Mouse (Mus musculus) embryonic facial prominence, embryonic 13.5 days (tissue): ENCODE measurements around the gene Nfx1. TPM values are rescaled to one million over a fixed set of nuclear protein-coding genes. Genes with fewer than 3 reads are reported as not detected.

Experiments used
- ATAC-seq: fragments of 200-750 bp; cut with Nextera tagmentation; 2 replicates; pipeline ENCODE4 v1.8.0; 2017; ENCODE audit warnings: low read depth; ENCODE audit not compliant: insufficient number of reproducible peaks, insufficient read depth, low FRiP score, low TSS enrichment
- H3K27ac ChIP-seq: fragments of 300-500 bp; sonication (generic); 2 replicates; pipeline ENCODE4 v1.5.1; 2015; ENCODE audit warnings: moderate library complexity, mild to moderate bottlenecking, inconsistent platforms
- H3K27me3 ChIP-seq: fragments of 300-500 bp; sonication (generic); 2 replicates; pipeline ENCODE4 v1.6.1; 2015; ENCODE audit warnings: mild to moderate bottlenecking, inconsistent platforms
- H3K36me3 ChIP-seq: fragments of 300-500 bp; sonication (generic); 2 replicates; pipeline ENCODE4 v1.6.1; 2015; ENCODE audit warnings: mild to moderate bottlenecking, inconsistent platforms
- H3K4me1 ChIP-seq: fragments of 300-500 bp; sonication (generic); 2 replicates; pipeline ENCODE4 v1.6.1; 2015; ENCODE audit warnings: inconsistent platforms
- H3K4me2 ChIP-seq: fragments of 300-500 bp; sonication (generic); 2 replicates; pipeline ENCODE4 v1.6.1; 2015; ENCODE audit warnings: moderate library complexity, mild to moderate bottlenecking, inconsistent platforms
- H3K4me3 ChIP-seq: fragments of 300-500 bp; sonication (generic); 2 replicates; pipeline ENCODE4 v1.5.1; 2015; ENCODE audit warnings: mild to moderate bottlenecking, inconsistent platforms
- H3K9ac ChIP-seq: fragments of 300-500 bp; sonication (generic); 2 replicates; pipeline ENCODE4 v1.6.1; 2015; ENCODE audit warnings: mild to moderate bottlenecking, inconsistent platforms
- H3K9me3 ChIP-seq: fragments of 300-500 bp; sonication (generic); 2 replicates; pipeline ENCODE4 v1.6.1; 2016; ENCODE audit warnings: inconsistent platforms
- WGBS: fragments of 180-500 bp; shearing (Covaris S2); methylation state at CpG from one replicate; pipeline ENCODE4 v1.1.7; 2015; ENCODE audit warnings: mixed read lengths; 5-methylcytosine and 5-hydroxymethylcytosine counted together
- polyA plus RNA-seq: library from polyadenylated mRNA; unstranded; fragments of >200 nt; fragmentation: Nextera tagmentation; extraction: Ambion mirVana; gene quantifications from 2 replicates; pipeline ENCODE4 v1.2.1, GENCODE M21; 2015

Nfx1 gene
- polyA plus RNA-seq, 1 experiment from 2014 or later: 101 TPM

GRCm38 (mm10) chr4:41027872-41028271 is 57.2 kb downstream of the Nfx1 start:
- WGBS: 91% methylated on average over 3 of the region's 3 CpGs
- H3K9ac ChIP-seq: no peak overlapping the region
- ATAC-seq: no peak
- no peak overlapping the region for H3K27ac ChIP-seq
- H3K27me3 ChIP-seq: no peaks in the 10 kb centered on the region
- no peaks in the 10 kb centered on the region for H3K9me3 ChIP-seq
- no peak overlapping the region for H3K4me3 ChIP-seq
- peaks cover 46% of the 10 kb centered on the region for H3K36me3 ChIP-seq
- no peaks in the 10 kb centered on the region for H3K4me1 ChIP-seq
- H3K4me2 ChIP-seq: no peak overlapping the region

GRCm38 (mm10) chr4:41028272-41028671 is 57.6 kb downstream of the Nfx1 start:
- ATAC-seq: no peak
- no peak overlapping the region for H3K9ac ChIP-seq
- H3K27ac ChIP-seq: no peak overlapping the region
- whole genome bisulfite sequencing: 81% methylated on average over 4 of the region's 4 CpGs
- no peaks in the 10 kb centered on the region for H3K27me3 ChIP-seq
- no peak overlapping the region for H3K4me3 ChIP-seq
- no peaks in the 10 kb centered on the region for H3K9me3 ChIP-seq
- peaks cover 43% of the 10 kb centered on the region for H3K36me3 ChIP-seq
- H3K4me2 ChIP-seq: no peak overlapping the region
- H3K4me1 ChIP-seq: no peaks in the 10 kb centered on the region

GRCm38 (mm10) chr4:41029372-41029771 is 58.7 kb downstream of the Nfx1 start:
- Histone ChIP-seq H3K27me3 (no peaks in the 10 kb centered on the region), H3K9ac (no peak overlapping the region), H3K4me2 (no peak overlapping the region), H3K27ac (no peak overlapping the region), H3K36me3 (peaks cover 32% of the 10 kb centered on the region), H3K4me3 (no peak overlapping the region), H3K9me3 (no peaks in the 10 kb centered on the region), H3K4me1 (no peaks in the 10 kb centered on the region)
- 90% methylated on average over 5 of the region's 5 CpGs for WGBS
- ATAC-seq: no peak

GRCm38 (mm10) chr4:41031242-41031641 is 60.5 kb downstream of the Nfx1 start:
- no peak overlapping the region for H3K27ac ChIP-seq
- H3K36me3 ChIP-seq: peaks cover 16% of the 10 kb centered on the region
- no peaks in the 10 kb centered on the region for H3K4me1 ChIP-seq
- no peaks in the 10 kb centered on the region for H3K9me3 ChIP-seq
- no peaks in the 10 kb centered on the region for H3K27me3 ChIP-seq
- no peak overlapping the region for H3K9ac ChIP-seq
- WGBS: 81% methylated on average over 3 of the region's 3 CpGs
- H3K4me3 ChIP-seq: no peak overlapping the region
- no peak for ATAC-seq
- no peak overlapping the region for H3K4me2 ChIP-seq

GRCm38 (mm10) chr4:41037942-41038341 is 67.2 kb downstream of the Nfx1 start:
- Histone ChIP-seq H3K9me3 (no peaks in the 10 kb centered on the region), H3K4me1 (no peaks in the 10 kb centered on the region), H3K27ac (no peak overlapping the region), H3K4me3 (no peak overlapping the region), H3K9ac (no peak overlapping the region), H3K4me2 (no peak overlapping the region), H3K27me3 (no peaks in the 10 kb centered on the region), H3K36me3 (no peaks in the 10 kb centered on the region)
- no peak for ATAC-seq
- WGBS: 54% methylated on average over 3 of the region's 3 CpGs

GRCm38 (mm10) chr4:41040983-41041382 is 70.3 kb downstream of the Nfx1 start:
- Histone ChIP-seq H3K27ac (no peak overlapping the region), H3K9ac (no peak overlapping the region), H3K4me3 (no peak overlapping the region), H3K36me3 (no peaks in the 10 kb centered on the region), H3K4me2 (no peak overlapping the region), H3K27me3 (no peaks in the 10 kb centered on the region), H3K4me1 (no peaks in the 10 kb centered on the region), H3K9me3 (no peaks in the 10 kb centered on the region)
- ATAC-seq: no peak
- 80% methylated on average over 7 of the region's 7 CpGs for WGBS

GRCm38 (mm10) chr4:41042880-41043279 is 72.2 kb downstream of the Nfx1 start:
- Histone ChIP-seq H3K27ac (no peak overlapping the region), H3K4me2 (no peak overlapping the region), H3K4me3 (no peak overlapping the region), H3K9me3 (no peaks in the 10 kb centered on the region), H3K27me3 (no peaks in the 10 kb centered on the region), H3K4me1 (peaks cover 6% of the 10 kb centered on the region), H3K9ac (no peak overlapping the region), H3K36me3 (no peaks in the 10 kb centered on the region)
- 80% methylated on average over 12 of the region's 12 CpGs for WGBS
- ATAC-seq: no peak

- no peaks in the 10 kb centered on the region for H3K9me3 ChIP-seq
- 77% methylated on average over 5 of the region's 5 CpGs for WGBS
Observed at GRCm38 (mm10) chr4:41043961-41044360, 73.3 kb downstream of the Nfx1 start.

GRCm38 (mm10) chr4:41045288-41045687 is 74.6 kb downstream of the Nfx1 start:
- Histone ChIP-seq H3K9me3 (no peaks in the 10 kb centered on the region), H3K27ac (no peak overlapping the region), H3K9ac (no peak overlapping the region), H3K27me3 (no peaks in the 10 kb centered on the region), H3K4me3 (no peak overlapping the region), H3K4me2 (no peak overlapping the region), H3K36me3 (no peaks in the 10 kb centered on the region), H3K4me1 (peaks cover 12% of the 10 kb centered on the region)
- WGBS: 86% methylated on average over 3 of the region's 3 CpGs
- no peak for ATAC-seq

More at GRCm38 (mm10) chr4:41043961-41044360, 73.3 kb downstream of the Nfx1 start:
- no peak for ATAC-seq
- H3K4me3 ChIP-seq: no peak overlapping the region
- no peak overlapping the region for H3K4me2 ChIP-seq
- H3K27me3 ChIP-seq: no peaks in the 10 kb centered on the region
- no peak overlapping the region for H3K27ac ChIP-seq
- H3K4me1 ChIP-seq: peaks cover 12% of the 10 kb centered on the region
- no peaks in the 10 kb centered on the region for H3K36me3 ChIP-seq
- no peak overlapping the region for H3K9ac ChIP-seq

- Histone ChIP-seq H3K27me3 (no peaks in the 10 kb centered on the region), H3K9ac (no peak overlapping the region), H3K4me2 (no peak overlapping the region), H3K9me3 (no peaks in the 10 kb centered on the region), H3K4me1 (peaks cover 12% of the 10 kb centered on the region), H3K27ac (no peak overlapping the region), H3K36me3 (no peaks in the 10 kb centered on the region), H3K4me3 (no peak overlapping the region)
- 84% methylated on average over 13 of the region's 13 CpGs for WGBS
- ATAC-seq: no peak
Observed at GRCm38 (mm10) chr4:41046254-41046795, 75.6 kb downstream of the Nfx1 start.

GRCm38 (mm10) chr4:41047524-41048271 is 77.0 kb downstream of the Nfx1 start, which contains the start of gene Aqp7:
Gene Aqp7 (minus strand): TSS chr4:41048139.
- Histone ChIP-seq H3K27me3 (no peaks in the 10 kb centered on the region), H3K9me3 (no peaks in the 10 kb centered on the region), H3K9ac (peak within 1 kb of the TSS; percentile 51), H3K4me3 (no peak within 1 kb of the TSS), H3K4me2 (peak within 1 kb of the TSS; percentile 5; the same call in 1 of the 2 replicates), H3K27ac (peak within 1 kb of the TSS; percentile 18; the same call in 1 of the 2 replicates), H3K4me1 (peaks cover 12% of the 10 kb centered on the region), H3K36me3 (no peaks in the 10 kb centered on the region)
- 0 out of 2 replicates have a peak, but pooled peaks have one; percentile 9 for ATAC-seq
- 13% methylated on average over 9 of the region's 9 CpGs for WGBS

GRCm38 (mm10) chr4:41048926-41049325 is 78.2 kb downstream of the Nfx1 start:
- Histone ChIP-seq H3K4me1 (peaks cover 12% of the 10 kb centered on the region), H3K27me3 (no peaks in the 10 kb centered on the region), H3K9me3 (no peaks in the 10 kb centered on the region), H3K36me3 (no peaks in the 10 kb centered on the region), H3K9ac (no peak overlapping the region), H3K27ac (no peak overlapping the region), H3K4me3 (no peak overlapping the region), H3K4me2 (no peak overlapping the region)
- no peak for ATAC-seq
- WGBS: 69% methylated on average over 2 of the region's 2 CpGs
